Mouse (Mus musculus) adrenal gland, postnatal 4 days (tissue): ENCODE results near the gene Snx29. TPM values are rescaled to one million over a fixed set of nuclear protein-coding genes. Genes with fewer than 3 reads are reported as not detected.

Experiments
- DNase-seq, 2 experiments: peaks; one replicate each; pipeline ENCODE4 v3.0.0; 2021 to 2022; ENCODE audit warnings: low spot score in 2 of 2, mixed read lengths in 2 of 2
- total RNA-seq, 2 experiments: library from RNA; stranded (reverse); gene quantifications; 2 replicates each; pipeline ENCODE4 v1.2.3; 2021

Snx29 gene
- total RNA-seq, 2 experiments from 2014 or later: 20.1 to 30.2 TPM

- DNase-seq: no peak
Measured at GRCm38 (mm10) chr16:11627866-11628638, 305.3 kb downstream of the Snx29 start.

GRCm38 (mm10) chr16:11629704-11630103 lies 307.0 kb downstream of the Snx29 start:
- DNase-seq: no peak

- DNase-seq: no peak
Measured at GRCm38 (mm10) chr16:11630489-11630888, 307.8 kb downstream of the Snx29 start.

GRCm38 (mm10) chr16:11632205-11632747 lies 309.6 kb downstream of the Snx29 start:
- no peak for DNase-seq

GRCm38 (mm10) chr16:11636196-11636733 lies 313.6 kb downstream of the Snx29 start:
- DNase-seq: no peak

GRCm38 (mm10) chr16:11636902-11637301 lies 314.2 kb downstream of the Snx29 start:
- DNase-seq: no peak

GRCm38 (mm10) chr16:11637794-11638193 lies 315.1 kb downstream of the Snx29 start:
- no peak for DNase-seq

- no peak for DNase-seq
Measured at GRCm38 (mm10) chr16:11638739-11639138, 316.0 kb downstream of the Snx29 start.

GRCm38 (mm10) chr16:11639936-11640335 lies 317.2 kb downstream of the Snx29 start:
- no peak for DNase-seq

- DNase-seq: no peak
Measured at GRCm38 (mm10) chr16:11643603-11644002, 320.9 kb downstream of the Snx29 start.

- DNase-seq: no peak
Measured at GRCm38 (mm10) chr16:11644399-11644798, 321.7 kb downstream of the Snx29 start.

GRCm38 (mm10) chr16:11645668-11646067 lies 323.0 kb downstream of the Snx29 start:
- no peak for DNase-seq

- no peak for DNase-seq
Measured at GRCm38 (mm10) chr16:11646745-11647289, 324.1 kb downstream of the Snx29 start.

- DNase-seq: no peak
Measured at GRCm38 (mm10) chr16:11648169-11648688, 325.5 kb downstream of the Snx29 start.

- DNase-seq: no peak
Measured at GRCm38 (mm10) chr16:11652686-11653366, 330.1 kb downstream of the Snx29 start.

- DNase-seq: no peak
Measured at GRCm38 (mm10) chr16:11655893-11656292, 333.2 kb downstream of the Snx29 start.

- DNase-seq: no peak
Measured at GRCm38 (mm10) chr16:11657111-11657510, 334.4 kb downstream of the Snx29 start.

GRCm38 (mm10) chr16:11659111-11659720 lies 336.5 kb downstream of the Snx29 start:
- DNase-seq: no peak

- peak in 1 of 2 experiments; percentile 21 for DNase-seq
Measured at GRCm38 (mm10) chr16:11664896-11665705, 342.4 kb downstream of the Snx29 start.

GRCm38 (mm10) chr16:11665869-11666268 lies 343.2 kb downstream of the Snx29 start:
- DNase-seq: no peak
